Mouse (Mus musculus) heart, embryonic 15.5 days (tissue): Measurements from ENCODE around the gene Slc29a1. TPM values are rescaled to one million over a fixed set of nuclear protein-coding genes. Genes with fewer than 3 reads are reported as not detected.

ENCODE experiments used
- ATAC-seq: fragments of 200-750 bp; cut with Nextera tagmentation; replicated peaks from 2 replicates; pipeline ENCODE4 v1.8.0; 2017; ENCODE audit warnings: low read depth, moderate TSS enrichment; ENCODE audit not compliant: insufficient number of reproducible peaks, insufficient read depth, low FRiP score
- H3K27ac ChIP-seq: fragments of 300-500 bp; sonication (generic); 2 replicates; pipeline ENCODE4 v1.5.1; 2015; ENCODE audit warnings: mild to moderate bottlenecking, inconsistent platforms
- H3K27me3 ChIP-seq: fragments of 300-500 bp; sonication (generic); 2 replicates; pipeline ENCODE4 v1.6.1; 2015; ENCODE audit warnings: inconsistent platforms
- H3K36me3 ChIP-seq: fragments of 300-500 bp; sonication (generic); 2 replicates; pipeline ENCODE4 v1.6.1; 2015; ENCODE audit warnings: mild to moderate bottlenecking, inconsistent platforms
- H3K4me1 ChIP-seq: fragments of 300-500 bp; sonication (generic); replicated peaks from 2 replicates; pipeline ENCODE4 v1.6.1; 2015; ENCODE audit warnings: inconsistent platforms
- H3K4me2 ChIP-seq: fragments of 300-500 bp; sonication (generic); 2 replicates; pipeline ENCODE4 v1.6.1; 2015; ENCODE audit warnings: inconsistent platforms, mild to moderate bottlenecking, moderate library complexity
- H3K4me3 ChIP-seq: fragments of 300-500 bp; sonication (generic); 2 replicates; pipeline ENCODE4 v1.5.1; 2015; ENCODE audit warnings: mild to moderate bottlenecking, inconsistent platforms
- H3K9ac ChIP-seq: fragments of 300-500 bp; sonication (generic); 2 replicates; pipeline ENCODE4 v1.6.1; 2015; ENCODE audit warnings: mild to moderate bottlenecking, inconsistent platforms
- H3K9me3 ChIP-seq: fragments of 300-500 bp; sonication (generic); replicated peaks from 2 replicates; pipeline ENCODE4 v1.6.1; 2016; ENCODE audit warnings: inconsistent platforms
- WGBS: fragments of 180-500 bp; shearing (Covaris S2); methylation state at CpG from one replicate; pipeline ENCODE4 v1.1.7; 2015; ENCODE audit warnings: mixed read lengths; 5-methylcytosine and 5-hydroxymethylcytosine counted together
- polyA plus RNA-seq: library from polyadenylated mRNA; unstranded; fragments of >200 nt; fragmentation: Nextera tagmentation; extraction: Ambion mirVana; gene quantifications from 2 replicates; pipeline ENCODE4 v1.2.1, GENCODE M21; 2015

The Slc29a1 gene
- polyA plus RNA-seq, 1 experiment from 2014 or later = 90.9 TPM

- Histone ChIP-seq H3K4me1 (peaks cover 23% of the 10 kb centered on the region), H3K27ac (no peak overlapping the region), H3K9ac (no peak overlapping the region), H3K36me3 (no peaks in the 10 kb centered on the region), H3K4me3 (peak overlapping the region; percentile 51), H3K4me2 (peak overlapping the region; percentile 77), H3K27me3 (peaks cover 25% of the 10 kb centered on the region), H3K9me3 (no peaks in the 10 kb centered on the region)
- WGBS = 54% methylated on average over 7 of the region's 7 CpGs
- ATAC-seq = no peak
These were observed 42.1 kb downstream of the Slc29a1 start for GRCm38 (mm10) chr17:45557246-45557824.

DNA sequence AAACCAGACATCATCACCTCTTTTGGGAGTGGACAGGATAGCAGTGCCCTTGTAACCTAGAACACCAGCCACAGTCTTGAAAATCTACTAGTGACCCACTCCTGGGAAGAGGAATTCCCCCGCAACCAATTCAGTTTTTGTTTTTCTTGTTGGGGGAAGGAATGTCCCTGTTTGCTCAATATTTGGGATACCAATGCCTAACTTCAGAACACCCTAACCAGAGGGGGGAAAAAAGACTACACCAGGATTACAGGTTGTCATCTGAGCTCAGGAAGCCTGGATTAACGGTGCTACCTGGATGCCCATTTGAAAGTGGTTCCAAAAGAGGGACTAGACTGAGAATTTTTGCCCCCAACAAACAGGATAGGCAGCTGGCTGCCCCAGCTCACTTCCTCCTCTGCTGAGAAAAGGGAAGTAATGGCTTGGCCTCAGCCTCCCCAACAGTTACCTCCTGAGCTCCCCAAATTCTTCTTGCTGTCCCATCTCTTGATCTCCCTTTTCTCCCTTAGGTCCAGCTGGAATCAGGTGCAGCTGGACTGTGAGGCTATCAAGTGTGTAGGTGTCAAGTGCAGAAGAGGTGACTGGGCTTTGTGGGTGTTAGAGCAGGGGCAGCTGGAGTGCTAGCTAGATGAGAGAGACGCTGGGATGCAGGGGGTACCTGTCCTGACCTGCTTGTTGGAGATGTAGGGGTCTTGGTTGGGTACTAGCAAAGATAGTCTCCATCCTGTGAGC, 42.7 kb downstream of the Slc29a1 start:
- ATAC-seq = no peak
- Histone ChIP-seq H3K4me2 (peak overlapping the region; percentile 77), H3K4me1 (peaks cover 26% of the 10 kb centered on the region), H3K4me3 (peak overlapping the region; percentile 51), H3K9me3 (no peaks in the 10 kb centered on the region), H3K36me3 (no peaks in the 10 kb centered on the region), H3K27me3 (peaks cover 28% of the 10 kb centered on the region), H3K27ac (no peak overlapping the region), H3K9ac (peak overlapping the region; percentile 62; the same call in 1 of the 2 replicates)
- WGBS = 57% methylated on average over 3 of the region's 3 CpGs

GRCm38 (mm10) chr17:45556107-45556489, 43.3 kb downstream of the Slc29a1 start:
- no peak for ATAC-seq
- Histone ChIP-seq H3K4me1 (peaks cover 26% of the 10 kb centered on the region), H3K9me3 (no peaks in the 10 kb centered on the region), H3K4me3 (peak overlapping the region; percentile 51), H3K27ac (no peak overlapping the region), H3K27me3 (peaks cover 33% of the 10 kb centered on the region), H3K36me3 (no peaks in the 10 kb centered on the region), H3K9ac (peak overlapping the region; percentile 62), H3K4me2 (peak overlapping the region; percentile 77)
- WGBS = 1% methylated on average over 14 of the region's 14 CpGs

DNA sequence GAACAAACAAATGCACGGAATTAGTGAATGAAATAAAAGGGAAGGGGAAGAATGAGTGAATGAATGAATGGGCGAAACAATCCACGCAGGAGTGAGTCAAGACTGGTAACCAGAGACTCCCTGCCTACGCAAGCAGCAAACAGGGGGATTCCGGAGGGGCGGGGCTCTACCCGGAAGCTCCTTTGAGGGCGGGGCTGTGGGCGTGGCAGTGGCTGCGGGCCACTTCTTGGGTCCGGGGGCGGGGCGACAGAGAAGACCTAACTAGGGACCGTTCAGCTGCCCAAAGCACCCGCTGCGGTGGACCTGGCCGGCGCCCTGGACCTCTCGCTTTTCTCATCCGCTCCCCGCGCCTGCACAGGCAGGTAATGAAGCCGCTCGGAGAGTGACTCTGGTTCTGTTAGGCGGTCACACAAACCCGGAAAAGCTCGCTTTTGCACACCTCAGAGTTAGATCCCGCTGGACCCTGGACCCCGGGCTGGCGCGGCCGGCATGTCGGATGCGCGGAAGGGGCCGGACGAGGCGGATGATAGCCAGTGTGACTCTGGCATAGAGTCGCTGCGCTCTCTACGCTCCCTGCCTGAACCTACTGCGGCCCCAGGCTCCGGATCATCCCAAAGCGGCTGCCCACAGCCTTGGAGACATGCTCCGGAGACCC, 43.8 kb downstream of the Slc29a1 start, which contains the start of gene Nfkbie:
Gene Nfkbie, plus strand, starts transcription at position 252 of the 655 bp plus-strand sequence.
- peak within 1 kb of the TSS; percentile 62 for H3K9ac ChIP-seq
- no peaks in the 10 kb centered on the region for H3K36me3 ChIP-seq
- peaks cover 37% of the 10 kb centered on the region for H3K27me3 ChIP-seq
- peak; percentile 84 for ATAC-seq
- H3K27ac ChIP-seq = no peak within 1 kb of the TSS
- no peaks in the 10 kb centered on the region for H3K9me3 ChIP-seq
- H3K4me3 ChIP-seq = peak within 1 kb of the TSS; percentile 51
- H3K4me1 ChIP-seq = peaks cover 26% of the 10 kb centered on the region
- H3K4me2 ChIP-seq = peak within 1 kb of the TSS; percentile 77
- WGBS = 0% methylated on average over 45 of the region's 45 CpGs

- no peak for ATAC-seq
- H3K36me3 ChIP-seq = no peaks in the 10 kb centered on the region
- H3K27me3 ChIP-seq = peaks cover 46% of the 10 kb centered on the region
- H3K4me1 ChIP-seq = peaks cover 35% of the 10 kb centered on the region
- H3K4me3 ChIP-seq = no peak overlapping the region
- WGBS = 39% methylated on average over 1 of the region's 1 CpGs
- no peaks in the 10 kb centered on the region for H3K9me3 ChIP-seq
- no peak overlapping the region for H3K27ac ChIP-seq
- H3K9ac ChIP-seq = no peak overlapping the region
- no peak overlapping the region for H3K4me2 ChIP-seq
These were observed 45.0 kb downstream of the Slc29a1 start for GRCm38 (mm10) chr17:45554420-45554819.

GRCm38 (mm10) chr17:45553065-45553464, 46.3 kb downstream of the Slc29a1 start:
- Histone ChIP-seq H3K9ac (no peak overlapping the region), H3K27me3 (peaks cover 55% of the 10 kb centered on the region), H3K4me1 (peaks cover 38% of the 10 kb centered on the region), H3K4me2 (no peak overlapping the region), H3K9me3 (no peaks in the 10 kb centered on the region), H3K36me3 (no peaks in the 10 kb centered on the region), H3K27ac (no peak overlapping the region), H3K4me3 (no peak overlapping the region)
- 78% methylated on average over 3 of the region's 3 CpGs for WGBS
- ATAC-seq = no peak

DNA sequence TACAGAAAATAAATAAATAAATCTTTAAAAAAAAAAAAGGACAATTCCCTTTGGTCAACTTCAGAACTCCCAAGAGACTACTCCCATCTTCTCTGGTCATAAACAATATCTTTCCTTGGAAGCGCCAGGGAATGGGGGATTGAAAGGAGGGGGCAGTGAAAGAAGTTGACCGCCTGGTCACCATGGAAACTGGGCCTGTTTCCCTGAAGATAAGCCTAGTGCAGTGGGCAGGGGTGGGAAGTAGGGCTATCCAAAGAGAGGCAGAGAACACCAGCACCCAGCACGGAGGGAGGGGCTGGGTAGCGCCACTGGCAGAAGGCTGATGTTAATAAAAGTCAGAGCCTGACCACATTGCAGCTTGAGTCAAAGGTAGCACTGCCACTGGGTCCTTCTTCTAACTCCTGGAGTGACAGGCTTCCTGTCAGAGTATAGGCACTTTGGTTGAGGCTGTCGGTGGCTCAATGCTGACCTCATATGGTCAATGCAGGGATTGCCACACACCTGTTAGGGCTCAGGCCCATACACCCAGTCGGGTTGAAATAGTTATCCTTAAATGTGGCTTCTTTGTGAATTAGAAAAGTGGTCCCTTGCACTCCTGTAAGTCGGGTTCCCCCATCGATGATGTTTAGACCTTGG, 47.5 kb downstream of the Slc29a1 start:
- no peak overlapping the region for H3K4me2 ChIP-seq
- H3K4me1 ChIP-seq = peaks cover 28% of the 10 kb centered on the region
- no peaks in the 10 kb centered on the region for H3K9me3 ChIP-seq
- no peaks in the 10 kb centered on the region for H3K36me3 ChIP-seq
- H3K4me3 ChIP-seq = no peak overlapping the region
- 6% methylated on average over 8 of the region's 8 CpGs for WGBS
- ATAC-seq = no peak
- no peak overlapping the region for H3K27ac ChIP-seq
- no peak overlapping the region for H3K9ac ChIP-seq
- peaks cover 62% of the 10 kb centered on the region for H3K27me3 ChIP-seq

DNA sequence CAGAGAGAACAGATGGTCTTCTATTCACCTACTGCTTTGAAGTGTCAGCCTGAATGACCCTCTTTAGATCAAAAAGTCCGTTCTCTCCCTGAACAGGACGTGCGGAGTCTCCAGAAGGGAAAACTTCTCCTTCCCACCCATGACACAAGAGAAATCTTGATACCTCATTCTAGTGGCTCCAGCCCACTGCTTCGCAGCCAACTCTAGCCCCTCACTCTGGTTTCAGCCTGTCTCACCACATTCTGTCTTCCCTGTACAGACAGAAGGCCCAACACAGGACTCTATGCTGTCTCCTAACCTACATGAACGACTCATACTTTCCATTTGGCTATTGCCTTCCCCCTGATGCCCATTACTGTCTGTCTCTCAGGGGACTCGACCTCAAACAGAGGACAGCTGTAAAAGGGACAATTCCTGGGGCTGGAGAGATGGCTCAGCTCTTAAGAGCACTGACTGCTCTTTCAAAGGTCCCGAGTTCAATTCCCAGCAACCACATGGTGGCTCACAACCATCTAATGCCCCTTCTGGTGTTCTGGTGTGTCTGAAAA, 48.1 kb downstream of the Slc29a1 start:
- 58% methylated on average over 7 of the region's 7 CpGs for WGBS
- Histone ChIP-seq H3K27ac (no peak overlapping the region), H3K4me1 (peaks cover 25% of the 10 kb centered on the region), H3K4me2 (no peak overlapping the region), H3K36me3 (no peaks in the 10 kb centered on the region), H3K27me3 (peaks cover 62% of the 10 kb centered on the region), H3K9me3 (no peaks in the 10 kb centered on the region), H3K9ac (no peak overlapping the region), H3K4me3 (no peak overlapping the region)
- no peak for ATAC-seq

DNA sequence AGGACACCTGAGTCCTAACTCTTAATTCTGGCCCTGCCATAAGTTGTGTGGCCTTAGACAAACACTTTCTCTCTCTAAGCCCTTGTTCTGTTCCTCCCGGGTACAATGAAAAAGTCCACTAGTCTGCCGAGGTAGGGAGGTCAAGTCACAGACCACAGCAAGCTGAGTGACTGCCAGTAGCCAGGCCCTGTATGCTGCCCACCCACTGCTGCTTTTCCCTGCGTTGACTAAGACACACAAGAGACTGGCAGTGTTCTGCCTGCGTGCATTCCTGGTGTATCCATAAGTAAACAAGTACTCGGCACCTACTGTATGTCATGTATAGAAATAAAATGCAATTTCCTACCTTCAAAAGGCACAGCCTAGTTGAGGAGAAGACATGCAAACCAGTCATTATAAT, 49.2 kb downstream of the Slc29a1 start:
- Histone ChIP-seq H3K27ac (no peak overlapping the region), H3K4me3 (0 out of 2 replicates have a peak overlapping the region, but pooled peaks have one; percentile 62), H3K9ac (no peak overlapping the region), H3K36me3 (no peaks in the 10 kb centered on the region), H3K27me3 (peaks cover 71% of the 10 kb centered on the region), H3K9me3 (no peaks in the 10 kb centered on the region), H3K4me2 (peak overlapping the region; percentile 97), H3K4me1 (peaks cover 28% of the 10 kb centered on the region)
- ATAC-seq = no peak
- 32% methylated on average over 5 of the region's 5 CpGs for WGBS

GRCm38 (mm10) chr17:45549617-45550181, 49.7 kb downstream of the Slc29a1 start, which contains the start of gene Tmem151b:
TSS of gene Tmem151b (minus strand) at chr17:45549677.
- no peaks in the 10 kb centered on the region for H3K9me3 ChIP-seq
- ATAC-seq = no peak; the same call in 1 of the 2 replicates
- peaks cover 76% of the 10 kb centered on the region for H3K27me3 ChIP-seq
- no peaks in the 10 kb centered on the region for H3K36me3 ChIP-seq
- H3K4me3 ChIP-seq = peak within 1 kb of the TSS; percentile 62
- H3K27ac ChIP-seq = no peak within 1 kb of the TSS
- peak within 1 kb of the TSS; percentile 56 for H3K9ac ChIP-seq
- H3K4me1 ChIP-seq = peaks cover 34% of the 10 kb centered on the region
- WGBS = under 1% methylated on average over 28 of the region's 29 CpGs
- peak within 1 kb of the TSS; percentile 97 for H3K4me2 ChIP-seq
